In genomic region chr4:155774280-155774754, GRCm38 (mm10) we compare ENCODE assay signal across 8 mouse cellular contexts. TPM values are rescaled to one million over a fixed set of nuclear protein-coding genes. Genes with fewer than 3 reads are reported as not detected.
DNase-seq lines count a peak whose midpoint lies in the region; ATAC-seq and TF ChIP-seq lines count a peak whose summit lies in the region.

Gene Vwa1 (minus strand): TSS chr4:155774698.

- WGBS in bone marrow, adult 2 months: 1% methylated on average over 35 of the region's 35 CpGs
- WGBS in embryonic facial prominence, embryonic 15.5 days: under 1% methylated on average over 35 of the region's 35 CpGs
- under 1% methylated on average over 35 of the region's 35 CpGs for WGBS in limb, embryonic 15.5 days

- peak within 1 kb of the TSS; percentile 40 for H3K4me3 ChIP-seq in bone marrow, adult 2 months (replicated peaks; ENCODE audit: control insufficient read depth, low read depth, low read length)
- peak within 1 kb of the TSS; percentile 49 for H3K4me3 ChIP-seq in embryonic facial prominence, embryonic 15.5 days (replicated peaks)
- H3K4me3 ChIP-seq in limb, embryonic 15.5 days: peak within 1 kb of the TSS; percentile 47

- peaks cover 6% of the 10 kb centered on the region for H3K4me1 ChIP-seq in bone marrow, adult 2 months (ENCODE audit: control insufficient read depth, insufficient read depth, low read length)
- peaks cover 61% of the 10 kb centered on the region for H3K4me1 ChIP-seq in embryonic facial prominence, embryonic 15.5 days
- peaks cover 52% of the 10 kb centered on the region for H3K4me1 ChIP-seq in limb, embryonic 15.5 days

- no peaks in the 10 kb centered on the region for H3K9me3 ChIP-seq in embryonic facial prominence, embryonic 15.5 days (replicated peaks)
- H3K9me3 ChIP-seq in limb, embryonic 15.5 days: no peaks in the 10 kb centered on the region

- TF ChIP-seq POLR2A in bone marrow, adult 2 months (IDR thresholded peaks at IDR 0.05; ENCODE audit: borderline replicate concordance, control insufficient read depth, low read depth, low read length): peak; percentile 29; the same call in 1 of the 2 replicates

- peak; percentile 80 for ATAC-seq in embryonic facial prominence, embryonic 15.5 days (ENCODE audit: insufficient number of reproducible peaks, low FRiP score, low TSS enrichment, low read depth)
- peak; percentile 78 for ATAC-seq in limb, embryonic 15.5 days (ENCODE audit: insufficient number of reproducible peaks, low FRiP score, low TSS enrichment, low read depth)
- ATAC-seq in monocyte, adult 5-6 weeks (replicated peaks; ENCODE audit: insufficient number of reproducible peaks, low FRiP score, low TSS enrichment, poor library complexity, severe bottlenecking): peak; percentile 44

- H3K36me3 ChIP-seq in embryonic facial prominence, embryonic 15.5 days: no peaks in the 10 kb centered on the region
- H3K36me3 ChIP-seq in limb, embryonic 15.5 days: no peaks in the 10 kb centered on the region
- H3K36me3 ChIP-seq in splenic B cell, adult 2 months (ENCODE audit: control insufficient read depth, insufficient read depth, low read length, poor library complexity, severe bottlenecking): no peaks in the 10 kb centered on the region

- peaks cover 4% of the 10 kb centered on the region; the same call in 1 of the 2 replicates for H3K27me3 ChIP-seq in embryonic facial prominence, embryonic 15.5 days
- 0 out of 2 replicates have a peak, but pooled peaks cover 6% of the 10 kb centered on the region for H3K27me3 ChIP-seq in limb, embryonic 15.5 days
- no peaks in the 10 kb centered on the region for H3K27me3 ChIP-seq in splenic B cell, adult 2 months (ENCODE audit: control insufficient read depth, insufficient read depth, low read length, poor library complexity, severe bottlenecking)

- no peak for TF ChIP-seq CTCF in bone marrow, adult 2 months (IDR thresholded peaks at IDR 0.05; ENCODE audit: control insufficient read depth, insufficient read depth, low read length)

- H3K4me2 ChIP-seq in embryonic facial prominence, embryonic 15.5 days (replicated peaks): peak within 1 kb of the TSS; percentile 90
- peak within 1 kb of the TSS; percentile 85 for H3K4me2 ChIP-seq in limb, embryonic 15.5 days

- peak; percentile 88 for DNase-seq in 3134 (ENCODE audit: extremely low read depth, insufficient read length, low spot score)
- DNase-seq in heart, adult 8-10 months (ENCODE audit: low spot score): peak; percentile 92
- DNase-seq in kidney, adult 8-10 months: peak; percentile 92 to 93
- peak; percentile 86 for DNase-seq in splenic B cell, adult 2 months (ENCODE audit: low read depth, low spot score)

- H3K9ac ChIP-seq in embryonic facial prominence, embryonic 15.5 days: 0 out of 2 replicates have a peak within 1 kb of the TSS, but pooled peaks have one; percentile 23
- H3K9ac ChIP-seq in limb, embryonic 15.5 days: 0 out of 2 replicates have a peak within 1 kb of the TSS, but pooled peaks have one; percentile 26

- H3K27ac ChIP-seq in bone marrow, adult 2 months (ENCODE audit: control insufficient read depth, insufficient read depth, low read depth, low read length, poor library complexity): no peak within 1 kb of the TSS
- peak within 1 kb of the TSS; percentile 83 for H3K27ac ChIP-seq in embryonic facial prominence, embryonic 15.5 days (replicated peaks)
- peak within 1 kb of the TSS; percentile 73 for H3K27ac ChIP-seq in limb, embryonic 15.5 days

RNA-seq across cellular contexts. Expression of gene Vwa1, which starts in this region (rescaled TPM):
- polyA plus RNA-seq in bone marrow, adult 2 months (2011; ENCODE audit: insufficient read depth, insufficient read length, low replicate concordance, missing spikeins): 0.97 TPM in 1 of 2 replicates, not detected in the other
- 14.2 and 17.4 TPM in 2 replicates for polyA plus RNA-seq in embryonic facial prominence, embryonic 15.5 days (2015; fragmentation: Nextera tagmentation; extraction: Ambion mirVana)
- 1 to 10 TPM; 5.6 to 9.8 (median 8.1) TPM for total RNA-seq in heart, adult 8-10 months (2022)
- 17.6 and 21.3 TPM in 2 replicates for polyA plus RNA-seq in limb, embryonic 15.5 days (2015; fragmentation: Nextera tagmentation; extraction: Ambion mirVana)
- 0.49 to 1.3 TPM in 2 of 3 replicates, not detected in the other for total RNA-seq in monocyte, adult 5-6 weeks (2017)
